Mouse (Mus musculus): Measurements from ENCODE around the gene 9930022D16Rik.

The 9930022D16Rik gene

DNA sequence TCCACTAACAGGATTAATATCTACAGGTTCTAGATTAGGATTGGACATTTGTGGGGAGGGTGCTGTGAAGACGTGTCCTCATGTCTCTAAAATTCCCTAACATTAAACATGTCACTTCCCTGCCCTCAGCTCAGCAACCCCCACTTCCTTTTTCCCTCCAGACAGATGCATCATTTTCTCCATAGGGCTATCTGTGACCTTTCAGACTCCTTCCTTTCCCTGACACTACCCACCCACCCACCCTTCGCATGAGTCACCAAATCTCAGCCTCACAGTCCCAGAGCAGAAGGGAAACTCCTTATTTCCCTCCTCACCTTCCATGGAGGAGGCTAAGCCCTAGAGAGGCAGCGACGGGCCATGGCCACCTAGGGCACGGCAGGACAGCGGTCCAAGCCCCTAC, at the start of gene 9930022D16Rik:
TSS of gene 9930022D16Rik (plus strand) at position 301 of the 400 bp plus-strand sequence.
- DNase-seq (ENCODE audit: low read depth, low spot score) = no peak

DNA sequence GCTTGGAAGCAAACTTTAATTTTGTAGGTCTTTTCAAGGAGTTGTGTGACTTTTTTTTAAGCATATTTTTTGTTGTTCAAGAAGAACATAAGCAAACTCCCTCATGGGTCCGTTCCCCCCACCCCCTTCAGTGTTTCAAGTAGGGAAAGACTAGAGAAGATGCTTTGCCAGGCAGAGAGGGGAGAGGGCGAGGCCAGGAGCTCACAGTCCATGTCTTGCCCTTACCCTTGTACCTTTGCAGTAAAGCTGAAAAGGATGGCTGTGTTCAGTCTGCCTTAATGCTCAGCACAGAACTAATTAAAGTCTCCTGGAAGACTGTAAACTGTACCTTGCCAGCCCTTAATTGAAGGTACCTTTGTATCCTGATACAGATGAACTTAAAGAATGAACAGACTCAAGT, 49.4 kb upstream of the 9930022D16Rik start:
- no peak for DNase-seq (ENCODE audit: low read depth, low spot score)

DNA sequence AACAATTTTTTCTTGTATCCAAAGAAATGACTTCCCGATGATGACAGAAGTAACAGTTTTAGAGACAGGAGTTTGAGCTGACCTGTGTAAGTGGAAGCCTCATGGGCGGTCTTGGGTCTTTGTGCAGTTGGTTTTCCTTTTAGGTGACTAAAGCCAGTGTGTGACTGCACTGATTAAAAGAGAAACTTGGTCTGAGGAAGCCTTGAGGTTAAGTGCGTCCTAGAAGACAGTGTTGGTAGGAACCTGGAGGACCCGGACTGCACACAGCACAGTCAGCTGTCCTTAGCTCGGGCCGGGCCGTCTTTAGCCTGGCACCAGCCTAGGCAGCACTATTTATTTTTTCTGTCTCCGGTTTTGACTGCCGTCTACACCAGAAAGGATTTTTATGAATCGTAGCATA, 48.8 kb upstream of the 9930022D16Rik start:
- no peak for DNase-seq (ENCODE audit: low read depth, low spot score)

DNA sequence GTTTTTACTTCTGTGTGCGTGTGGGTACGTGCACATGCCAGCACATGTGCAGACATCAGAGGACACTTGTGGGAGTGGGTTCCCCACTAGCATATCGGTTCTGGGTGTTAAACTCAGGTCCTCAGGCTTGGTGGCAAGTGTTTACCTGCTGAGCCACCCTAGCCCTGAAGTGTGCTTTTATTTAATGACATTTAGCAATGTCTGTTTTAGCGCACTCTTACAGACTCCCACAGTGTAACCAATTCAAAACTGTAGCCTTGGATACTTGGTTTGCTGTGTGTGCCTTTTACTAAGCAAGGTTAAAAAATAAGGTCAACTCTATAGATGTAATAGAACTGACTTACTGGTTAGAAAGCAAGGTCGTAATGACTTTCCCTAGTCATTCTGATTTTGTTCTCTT, 47.9 kb upstream of the 9930022D16Rik start:
- no peak for DNase-seq (ENCODE audit: low read depth, low spot score)

DNA sequence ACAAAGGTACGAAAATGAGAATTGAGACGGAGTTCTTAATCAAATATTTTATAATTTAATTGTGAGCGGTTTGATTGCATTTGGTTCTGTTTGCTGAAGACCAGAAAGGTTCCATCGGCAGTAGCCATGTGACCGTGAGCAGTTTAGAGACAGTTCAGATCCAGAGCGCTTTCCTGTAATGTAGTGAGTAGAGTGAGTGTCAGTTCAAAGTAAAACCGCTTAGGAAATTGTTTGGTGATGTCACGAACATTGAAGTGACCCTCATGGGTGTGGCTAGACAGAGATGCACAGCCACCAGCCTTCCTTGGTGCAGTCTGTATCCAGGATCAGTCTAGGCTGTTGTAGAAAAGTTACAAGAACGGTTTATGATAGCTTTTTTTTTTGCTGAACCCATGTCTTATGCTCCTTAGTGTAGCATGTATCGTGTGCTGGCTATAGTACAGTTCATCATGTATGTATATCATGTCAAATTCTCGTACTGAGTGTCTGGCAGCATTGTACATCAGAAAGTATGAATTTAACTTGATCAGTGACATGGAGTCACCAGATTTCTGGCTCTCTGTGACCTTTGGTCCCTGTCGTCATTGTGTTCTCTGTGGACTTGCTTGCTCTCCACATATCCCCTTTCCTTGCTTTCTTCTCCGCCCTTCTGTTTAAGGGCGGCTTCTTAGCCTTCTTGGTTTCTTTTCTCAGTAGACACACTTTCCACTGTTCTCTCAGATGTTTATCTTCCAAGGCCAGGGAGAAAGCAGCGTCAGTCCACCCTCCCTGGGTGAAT, 46.7 kb upstream of the 9930022D16Rik start:
- no peak for DNase-seq (ENCODE audit: low read depth, low spot score)

DNA sequence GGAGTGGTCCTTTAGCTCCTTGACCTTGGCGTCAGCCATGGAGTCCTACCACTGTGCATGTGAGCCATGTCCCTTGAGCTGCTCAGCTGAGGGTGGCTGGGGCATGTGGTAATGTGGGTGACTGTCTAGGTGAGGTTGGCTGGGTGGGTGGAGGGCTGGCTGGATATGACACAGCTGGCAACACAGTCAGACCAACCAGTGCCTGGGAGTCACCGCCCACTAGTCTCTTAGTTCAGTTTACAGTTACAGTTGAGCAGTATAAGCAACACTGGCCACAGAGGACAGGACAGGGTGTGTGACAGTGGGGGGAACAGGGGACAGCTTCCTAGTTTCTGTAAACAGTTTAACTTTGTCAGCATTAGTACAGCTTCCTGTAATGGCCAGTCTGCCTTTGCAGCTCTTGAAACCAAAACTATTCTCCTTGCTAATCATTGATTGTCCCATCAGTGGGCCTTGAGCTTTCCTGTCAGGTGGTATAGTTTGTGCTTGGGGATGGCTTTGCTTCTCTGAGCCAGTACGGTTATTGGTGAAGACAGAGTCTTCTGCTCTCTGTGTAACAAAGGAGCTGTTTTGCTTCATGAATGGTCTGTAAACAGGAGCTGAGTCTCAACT, 44.6 kb upstream of the 9930022D16Rik start:
- no peak for DNase-seq (ENCODE audit: low read depth, low spot score)

DNA sequence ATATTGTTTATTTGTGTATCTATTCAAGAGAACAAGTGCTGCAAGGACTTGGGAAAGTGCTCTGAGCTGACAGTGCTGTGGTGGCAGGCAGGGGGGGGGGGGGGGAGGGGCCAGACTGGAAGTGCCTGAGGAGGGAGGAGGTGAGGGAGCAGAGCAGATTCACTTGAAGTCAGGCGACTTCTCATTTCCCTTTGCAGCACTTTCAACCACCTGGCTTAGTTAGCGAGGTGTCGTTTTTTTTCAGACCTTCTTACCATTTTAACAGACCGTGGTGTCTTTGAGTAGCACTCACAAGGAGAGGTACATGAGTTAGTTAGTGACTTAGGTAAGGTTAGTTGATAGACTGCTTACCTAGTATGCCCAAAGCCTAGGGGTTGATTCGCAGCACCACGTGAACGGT, 38.3 kb upstream of the 9930022D16Rik start:
- DNase-seq (ENCODE audit: low read depth, low spot score) = no peak

DNA sequence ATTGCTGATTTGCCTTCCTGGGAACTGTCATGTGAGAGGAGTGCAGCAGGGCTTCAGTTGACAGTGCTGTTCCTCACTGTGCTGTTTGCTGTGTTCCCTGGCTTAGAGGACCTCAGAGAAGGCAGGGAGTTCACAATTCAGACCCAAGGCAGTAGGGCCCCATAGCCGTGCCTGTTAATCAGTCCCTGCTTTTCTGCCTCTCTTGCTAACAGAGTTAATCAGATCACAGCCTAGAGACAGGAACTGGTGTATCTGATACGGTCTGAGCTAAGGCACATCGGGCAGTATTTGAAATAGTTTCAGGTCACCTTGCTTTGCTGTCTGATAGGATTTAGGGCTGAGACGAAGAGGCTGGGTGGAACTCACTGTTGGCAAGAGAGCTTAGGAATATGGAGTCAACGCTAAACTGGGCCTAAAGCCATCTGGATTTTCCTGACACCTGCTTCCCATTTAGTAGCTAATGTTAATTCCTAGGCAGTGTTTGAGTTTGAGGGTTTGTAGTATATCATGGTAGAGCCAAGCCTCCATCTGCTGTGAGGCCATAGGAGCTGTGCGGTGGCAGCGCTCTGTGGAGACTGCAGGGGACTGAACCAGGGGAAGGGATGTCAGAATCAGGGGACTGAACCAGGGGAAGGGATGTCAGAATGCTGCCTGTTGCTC, 37.1 kb upstream of the 9930022D16Rik start:
- DNase-seq (ENCODE audit: low read depth, low spot score) = no peak

DNA sequence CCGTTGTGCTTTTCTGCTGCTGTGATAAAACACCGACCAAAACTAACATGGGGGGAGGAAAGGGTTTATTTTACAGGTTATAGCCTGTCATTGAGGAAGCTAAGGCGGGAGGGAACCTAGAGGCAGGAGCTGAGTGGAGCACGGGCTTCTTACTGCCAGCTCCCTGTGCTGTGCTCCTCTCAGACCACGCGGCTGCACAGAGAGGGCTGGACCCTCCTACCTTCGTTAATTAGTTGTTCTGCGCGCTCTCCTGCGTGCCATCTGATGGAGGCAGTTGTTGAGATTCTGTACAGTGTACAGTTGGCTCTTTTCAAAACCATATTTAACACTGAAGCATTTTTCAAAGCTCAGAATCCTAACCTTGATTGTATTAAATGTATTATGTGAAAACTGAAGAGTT, 36.2 kb upstream of the 9930022D16Rik start:
- no peak for DNase-seq (ENCODE audit: low read depth, low spot score)

DNA sequence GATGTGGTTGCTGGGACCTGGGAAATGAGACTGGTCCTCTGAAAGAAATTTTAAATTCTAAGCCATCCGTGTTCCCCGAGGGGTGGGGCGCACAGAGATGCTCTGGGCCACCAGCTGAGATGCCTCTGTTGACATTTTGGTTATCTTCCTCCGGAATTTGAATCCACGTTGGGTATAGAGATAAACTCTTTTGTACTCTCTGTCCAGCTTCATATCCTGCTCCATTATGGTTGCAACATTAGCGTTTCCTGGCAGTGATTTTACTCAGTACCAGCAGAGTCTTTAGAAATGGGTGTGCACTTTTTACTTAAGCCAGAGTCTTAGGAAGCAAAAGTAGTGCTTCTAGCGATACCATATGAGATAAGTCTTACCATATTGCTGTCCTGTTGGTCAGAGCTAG, 35.7 kb upstream of the 9930022D16Rik start:
- DNase-seq (ENCODE audit: low read depth, low spot score) = no peak

DNA sequence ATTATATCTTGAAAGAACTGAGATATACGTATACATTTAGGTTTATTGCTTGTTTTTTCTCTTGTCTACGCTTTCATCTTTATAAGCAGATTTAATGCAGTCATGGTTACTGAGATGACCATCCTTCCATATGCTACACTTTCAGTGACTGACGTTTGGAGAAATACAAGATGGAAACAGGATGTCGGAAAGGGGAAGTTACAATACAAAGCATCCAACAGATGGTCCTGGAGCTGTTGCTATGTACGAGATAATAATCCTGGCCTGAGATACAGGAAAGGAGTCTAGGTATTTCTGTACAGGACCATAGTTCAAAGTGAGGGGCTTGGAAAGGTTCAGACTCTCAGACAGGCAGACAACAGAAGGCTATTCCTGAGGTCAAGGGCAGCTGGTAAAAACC, 33.1 kb upstream of the 9930022D16Rik start:
- DNase-seq (ENCODE audit: low read depth, low spot score) = no peak

DNA sequence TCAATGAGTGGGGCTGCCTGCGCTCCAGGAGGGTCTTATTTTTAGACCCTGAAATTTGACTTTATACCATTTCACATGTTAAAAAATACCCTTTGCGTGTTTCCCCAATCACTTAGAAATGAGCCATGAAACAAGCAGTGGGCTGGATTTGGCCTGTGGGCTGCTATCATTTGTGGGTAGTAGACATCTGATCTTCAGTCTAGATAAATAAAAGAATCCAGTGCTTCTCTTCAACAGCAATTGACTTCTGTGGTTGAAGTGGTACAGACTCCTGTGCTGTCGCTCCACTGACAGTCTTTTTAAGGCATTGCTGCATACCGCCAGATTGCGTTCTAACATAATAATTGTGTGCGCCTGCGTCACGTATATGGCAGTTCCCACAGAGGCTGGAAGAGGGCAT, 28.4 kb upstream of the 9930022D16Rik start:
- no peak for DNase-seq (ENCODE audit: low read depth, low spot score)

DNA sequence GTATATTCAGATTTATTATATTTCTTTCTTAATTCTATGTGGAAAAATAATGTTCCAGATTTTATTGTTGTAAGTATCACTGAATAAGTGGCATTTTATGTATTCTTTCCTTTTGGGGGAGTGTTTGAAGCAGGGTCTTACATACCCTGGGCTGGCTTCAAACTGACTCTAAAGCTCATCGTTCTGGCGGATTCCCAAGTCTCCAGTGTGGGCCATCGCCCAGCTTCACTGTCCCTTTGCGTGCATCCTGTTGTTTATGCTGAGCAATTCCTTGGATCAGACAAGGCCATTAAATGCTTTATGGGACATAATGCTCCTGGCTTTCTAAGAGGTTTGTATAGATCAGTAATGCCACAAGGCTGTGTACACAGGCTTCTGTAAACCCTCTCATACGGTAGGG, 24.7 kb upstream of the 9930022D16Rik start:
- DNase-seq (ENCODE audit: low read depth, low spot score) = no peak

DNA sequence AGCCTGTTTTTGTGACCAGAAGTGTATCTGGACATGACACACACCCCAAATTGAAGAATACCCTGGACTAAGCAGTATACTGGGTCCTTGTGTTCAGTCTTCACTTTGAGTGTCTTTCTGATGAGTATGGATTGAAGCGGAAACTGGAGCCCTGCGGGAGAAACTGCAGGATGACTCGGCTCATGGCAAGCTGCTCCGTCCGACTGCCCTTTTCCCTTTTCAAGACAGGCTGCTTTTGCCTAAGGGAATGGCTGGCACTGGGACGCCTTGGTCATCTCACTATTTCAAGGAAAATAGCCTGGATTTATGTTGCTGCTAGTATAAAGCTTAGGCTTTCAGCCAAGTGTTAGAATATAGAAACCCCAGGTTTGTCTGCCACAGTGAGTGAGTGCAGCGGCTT, 22.5 kb upstream of the 9930022D16Rik start:
- DNase-seq (ENCODE audit: low read depth, low spot score) = no peak

DNA sequence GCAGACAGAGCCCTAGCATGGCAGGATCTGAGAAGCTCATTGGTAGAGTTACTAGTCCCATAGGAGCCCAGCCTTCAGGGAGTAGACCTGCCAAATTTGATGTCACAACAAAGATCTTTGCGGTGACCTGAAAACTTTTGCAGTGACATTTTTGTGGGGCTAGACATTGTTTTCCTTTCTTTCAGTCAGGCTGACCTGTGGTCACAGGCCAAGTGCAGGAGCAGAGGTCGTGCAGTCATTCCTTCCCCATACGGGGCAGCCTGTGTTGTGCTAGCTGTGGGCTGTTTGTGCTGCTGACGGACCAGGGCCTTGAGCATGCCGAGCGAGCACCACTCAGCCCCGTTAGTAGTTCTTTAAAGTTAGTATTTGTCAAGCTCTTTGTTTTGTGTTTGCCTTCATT, 22.0 kb upstream of the 9930022D16Rik start:
- DNase-seq (ENCODE audit: low read depth, low spot score) = no peak

DNA sequence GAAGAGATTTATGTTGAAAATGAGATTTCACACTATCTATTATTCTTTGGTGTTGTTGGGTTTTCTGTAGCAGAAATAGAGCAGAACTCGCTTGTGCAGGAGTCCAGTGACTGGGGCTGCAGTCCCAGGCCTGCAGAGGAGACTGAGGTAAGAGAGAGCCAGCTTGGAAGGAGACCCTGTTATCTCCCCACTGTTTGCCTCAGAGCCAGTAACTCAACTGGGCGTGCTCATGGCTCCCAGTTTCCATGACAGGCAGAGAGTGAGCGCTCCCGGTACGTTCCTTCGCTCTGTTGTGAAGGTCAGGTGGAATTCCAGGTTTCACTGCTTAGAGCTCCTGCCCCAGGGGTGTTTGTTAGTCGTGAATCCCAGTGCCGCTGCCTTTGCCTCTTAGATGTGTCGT, 21.1 kb upstream of the 9930022D16Rik start:
- no peak for DNase-seq (ENCODE audit: low read depth, low spot score)

DNA sequence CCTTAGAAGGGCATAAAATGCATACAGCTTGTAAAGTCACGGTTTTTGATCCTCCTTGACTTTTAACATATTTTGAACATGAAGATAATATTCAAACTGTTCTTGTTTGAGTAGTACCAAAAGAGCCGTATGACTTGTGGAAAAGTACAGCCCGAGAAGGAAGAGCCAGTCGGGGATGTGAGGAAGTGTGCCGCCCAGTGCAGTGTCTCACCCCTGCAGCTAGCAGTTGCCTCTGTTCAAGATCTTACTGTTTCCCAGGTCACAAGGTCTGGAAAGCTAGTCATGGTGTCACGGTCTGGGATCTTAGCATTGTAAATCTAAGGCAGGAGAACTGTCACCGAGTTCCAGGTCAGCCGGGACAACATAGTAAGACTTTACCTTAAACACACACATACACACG, 19.0 kb upstream of the 9930022D16Rik start:
- DNase-seq (ENCODE audit: low read depth, low spot score) = no peak

DNA sequence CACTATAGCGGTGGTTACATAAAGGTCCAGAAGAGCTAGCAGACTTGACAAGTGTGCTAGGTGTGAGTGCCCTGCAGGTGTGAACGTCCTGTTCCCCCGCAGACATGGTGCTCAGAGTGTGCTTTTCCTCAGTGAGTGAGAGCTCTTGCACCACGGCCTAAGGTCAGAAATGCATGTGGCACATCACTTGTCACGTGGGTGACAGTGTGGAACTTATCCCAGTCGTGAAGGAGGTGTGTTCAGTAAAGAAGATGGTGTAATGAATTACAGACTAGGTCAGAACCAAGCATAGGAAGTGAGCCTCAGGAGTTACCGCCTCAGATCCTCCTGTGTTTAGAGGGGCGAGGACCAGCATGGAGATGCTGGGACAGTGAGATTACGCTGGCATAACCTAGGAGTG, 18.4 kb upstream of the 9930022D16Rik start:
- no peak for DNase-seq (ENCODE audit: low read depth, low spot score)

DNA sequence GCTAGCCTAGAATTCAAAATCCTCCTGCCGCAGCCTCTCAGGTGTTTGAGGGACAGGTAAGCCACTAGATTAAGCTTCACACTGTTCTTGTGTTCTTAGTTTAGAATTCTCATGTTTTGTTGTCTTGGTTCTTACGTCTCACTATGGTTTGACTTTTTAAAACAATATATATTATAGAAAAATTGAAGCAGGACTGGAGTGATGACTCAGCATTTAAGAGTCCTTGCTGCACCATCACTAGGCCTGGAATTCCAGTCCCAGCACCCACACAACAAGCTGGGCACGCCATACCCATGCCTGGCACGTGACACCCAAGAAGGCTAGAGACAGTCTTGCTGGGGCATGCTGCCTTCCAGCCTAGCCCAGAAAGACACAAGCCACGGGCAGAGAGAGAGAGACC, 7.3 kb upstream of the 9930022D16Rik start:
- DNase-seq (ENCODE audit: low read depth, low spot score) = no peak

DNA sequence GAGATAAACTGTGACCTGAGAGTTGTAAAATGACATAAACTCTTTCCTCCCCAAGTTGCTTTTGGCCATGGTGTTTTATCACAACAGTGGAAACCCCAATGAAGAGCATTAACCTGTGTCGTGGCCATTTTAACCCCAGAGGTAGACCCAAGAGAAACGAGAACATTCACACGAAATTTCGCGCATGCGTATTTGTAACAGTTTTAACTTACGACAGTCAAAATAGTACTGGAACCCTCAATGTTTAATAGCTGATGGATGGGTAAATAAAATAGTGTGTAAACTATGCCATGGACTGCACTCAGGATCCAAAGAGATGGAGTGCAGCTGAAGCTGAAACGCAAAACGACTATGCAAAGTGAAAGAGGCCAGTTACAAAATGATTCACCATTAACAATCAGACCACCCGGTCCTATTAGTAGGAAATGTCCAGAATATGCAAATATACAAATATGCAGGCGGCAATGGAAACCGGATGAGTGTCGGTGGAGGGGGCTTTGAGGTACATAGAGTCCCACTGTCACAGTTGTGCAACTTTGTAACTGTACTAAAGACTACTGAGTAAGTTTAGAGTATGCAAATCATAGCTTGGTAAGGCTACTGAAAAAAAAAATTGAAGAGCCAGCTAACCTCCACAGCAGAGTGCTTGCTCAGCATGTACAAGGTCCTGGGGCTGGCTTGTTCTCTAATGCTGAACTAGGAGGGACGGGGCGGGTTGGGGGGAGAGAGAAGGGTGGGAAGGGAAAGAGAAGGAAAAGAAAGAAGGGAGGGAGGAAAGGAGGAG, 3.3 kb upstream of the 9930022D16Rik start:
- no peak for DNase-seq (ENCODE audit: low read depth, low spot score)

DNA sequence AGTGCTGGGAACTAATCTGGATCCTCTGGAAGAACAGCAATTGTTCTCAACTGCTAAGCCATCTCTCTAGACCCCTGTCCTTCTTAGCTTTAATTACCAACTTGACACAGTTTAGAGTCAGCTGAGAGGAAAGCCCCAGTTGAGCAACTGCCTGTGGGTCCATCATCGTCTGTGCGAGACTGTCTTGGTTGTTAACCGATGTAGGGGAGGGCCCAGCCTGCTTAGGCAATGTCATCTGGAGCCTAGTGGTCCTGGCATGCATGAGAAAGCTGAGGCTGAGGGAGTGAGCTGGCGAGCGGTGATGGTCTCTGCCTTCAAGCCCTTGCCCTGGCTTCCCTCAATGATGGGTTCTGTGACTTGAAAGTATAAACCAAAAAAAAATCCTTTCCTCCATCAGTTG, 1.1 kb downstream of the 9930022D16Rik start:
- DNase-seq (ENCODE audit: low read depth, low spot score) = no peak

DNA sequence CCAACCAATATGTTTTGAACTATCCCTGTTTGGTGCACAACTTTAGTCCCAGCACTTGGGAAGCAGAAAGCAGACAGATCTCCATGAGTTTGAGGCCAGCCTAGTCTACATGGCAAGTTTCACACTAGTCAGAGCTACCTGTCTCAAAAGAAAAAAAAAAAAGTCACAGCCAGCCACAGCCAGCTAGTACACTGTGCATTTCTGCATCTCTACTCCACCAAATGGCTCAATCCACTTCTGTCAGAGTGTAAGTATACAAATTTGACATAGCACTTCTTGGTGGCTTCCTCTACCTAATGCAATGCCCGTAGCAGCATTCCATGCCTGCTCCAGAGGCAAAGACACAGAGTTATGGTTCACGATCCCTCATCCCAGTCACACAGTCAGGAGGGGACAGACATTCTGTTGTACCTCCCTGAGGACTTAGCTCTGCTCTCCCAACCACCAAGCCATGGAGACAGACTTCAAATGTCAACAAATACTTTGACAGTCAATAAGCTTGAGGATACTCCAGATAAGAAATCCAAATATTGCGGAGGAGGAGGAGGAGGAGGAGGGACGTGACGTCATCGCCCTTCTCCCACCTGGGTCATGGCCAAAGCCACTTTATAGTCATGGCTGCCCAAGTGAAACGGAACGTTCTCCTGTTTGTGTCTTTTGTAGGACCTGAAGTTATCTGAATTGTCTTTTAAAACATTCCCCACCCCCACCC, 3.1 kb downstream of the 9930022D16Rik start:
- DNase-seq (ENCODE audit: low read depth, low spot score) = no peak
